Mouse (Mus musculus) kidney, postnatal 0 days (tissue): ENCODE measurements at regions not wholly inside any gene's neighbourhood (a gene's known extent, or its start where the extent isn't known, plus 50 kb on each side); places are given as distances from the start of the nearest gene placed in this dataset.
A peak's percentile ranks its signal among the peaks of the same experiment; 100 is the strongest.

ENCODE experiments used
- ATAC-seq: fragments of 200-750 bp; cut with Nextera tagmentation; replicated peaks from 2 replicates; pipeline ENCODE4 v1.8.0; 2017; ENCODE audit warnings: low read depth, moderate number of reproducible peaks, moderate TSS enrichment, moderate library complexity; ENCODE audit not compliant: low FRiP score
- DNase-seq: peaks from one replicate; pipeline ENCODE4 v3.0.0-alpha.2; 2016; ENCODE audit warnings: low spot score
- H3K27ac ChIP-seq: fragments of 300-500 bp; sonication (generic); 2 replicates; pipeline ENCODE4 v1.5.1; 2014; ENCODE audit warnings: mild to moderate bottlenecking
- H3K27me3 ChIP-seq: fragments of 300-500 bp; sonication (generic); 2 replicates; pipeline ENCODE4 v1.6.1; 2014; ENCODE audit warnings: low read length, mixed read lengths; ENCODE audit not compliant: insufficient read depth
- H3K36me3 ChIP-seq: fragments of 300-500 bp; sonication (generic); 2 replicates; pipeline ENCODE4 v1.6.1; 2014; ENCODE audit warnings: low read length, mixed read lengths; ENCODE audit not compliant: insufficient read depth
- H3K4me1 ChIP-seq: fragments of 300-500 bp; sonication (generic); replicated peaks from 2 replicates; pipeline ENCODE4 v1.6.1; 2014; ENCODE audit warnings: antibody characterized with exemption, low read length, mixed read lengths; ENCODE audit not compliant: insufficient read depth
- H3K4me2 ChIP-seq: fragments of 300-500 bp; sonication (generic); 2 replicates; pipeline ENCODE4 v1.6.1; 2014; ENCODE audit warnings: mild to moderate bottlenecking, low read length, moderate library complexity, mixed read lengths
- H3K4me3 ChIP-seq: fragments of 300-500 bp; sonication (generic); replicated peaks from 2 replicates; pipeline ENCODE4 v1.5.1; 2014; ENCODE audit warnings: low read depth, low read length
- H3K9ac ChIP-seq: fragments of 300-500 bp; sonication (generic); 2 replicates; pipeline ENCODE4 v1.6.1; 2014; ENCODE audit warnings: low read depth, low read length
- H3K9me3 ChIP-seq: fragments of 300-500 bp; sonication (generic); replicated peaks from 2 replicates; pipeline ENCODE4 v1.6.1; 2016; ENCODE audit warnings: low read length, inconsistent platforms, mixed read lengths
- CTCF ChIP-seq: IDR thresholded peaks from 2 replicates; pipeline ENCODE4 v1.5.1; 2016; ENCODE audit warnings: antibody characterized with exemption, low read depth, mild to moderate bottlenecking, moderate library complexity
- WGBS: fragments of 180-500 bp; shearing (Covaris S2); extraction: QIAGEN DNeasy Blood & Tissue Kit; methylation state at CpG from one replicate; pipeline ENCODE4 v1.1.7; 2014; 5-methylcytosine and 5-hydroxymethylcytosine counted together

DNA sequence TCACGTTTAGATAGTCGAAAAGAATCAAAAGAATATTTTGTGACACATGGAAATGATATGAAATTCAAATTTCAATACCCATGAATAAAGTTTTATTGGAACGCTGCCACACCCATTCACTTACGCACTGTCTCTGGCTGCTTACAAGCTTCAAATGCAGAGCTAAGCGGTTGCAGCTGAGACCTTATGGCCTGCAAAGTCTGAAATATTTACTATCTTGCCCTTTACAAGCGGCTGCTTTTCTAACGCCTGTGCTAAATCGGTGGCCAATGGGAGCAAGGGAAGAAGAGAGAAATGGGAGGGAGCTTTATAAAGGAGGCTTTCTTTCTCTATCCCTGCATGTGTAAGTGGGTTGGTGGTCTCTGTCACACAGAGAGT, 97.9 kb downstream of the Dkk1 start:
- Histone ChIP-seq H3K4me2 (no peak overlapping the region), H3K27ac (no peak overlapping the region), H3K9me3 (no peaks in the 10 kb centered on the region), H3K4me3 (no peak overlapping the region), H3K9ac (no peak overlapping the region), H3K27me3 (no peaks in the 10 kb centered on the region), H3K4me1 (peaks cover 4% of the 10 kb centered on the region; the same call in 1 of the 2 replicates), H3K36me3 (no peaks in the 10 kb centered on the region)
- no peak for TF ChIP-seq CTCF
- 58% methylated on average over 8 of the region's 8 CpGs for WGBS
- DNase-seq, result peak; percentile 55
- no peak for ATAC-seq

DNA sequence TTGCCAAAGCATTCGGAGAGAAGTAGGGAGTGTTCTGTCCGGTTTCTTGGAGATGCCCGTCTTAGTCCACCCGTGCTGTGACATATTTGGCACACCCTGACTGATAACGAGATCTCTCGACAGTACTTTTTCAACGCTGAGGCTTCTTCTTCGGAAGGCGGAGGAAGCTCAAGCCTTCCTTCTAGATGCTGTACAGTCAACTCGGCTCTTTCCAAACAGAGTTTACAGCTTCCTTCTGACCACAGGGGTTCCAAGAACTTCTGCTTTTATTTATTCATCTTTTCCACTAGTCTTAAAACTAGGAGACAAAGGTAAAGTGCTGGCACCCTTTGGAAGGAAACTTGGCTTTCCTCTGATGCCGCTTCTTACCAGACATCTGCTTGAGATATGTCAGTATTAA, 96.8 kb downstream of the Dkk1 start:
- H3K27ac ChIP-seq, result no peak overlapping the region
- no peak for TF ChIP-seq CTCF
- H3K4me2 ChIP-seq, result no peak overlapping the region
- no peaks in the 10 kb centered on the region for H3K27me3 ChIP-seq
- 88% methylated on average over 11 of the region's 11 CpGs for WGBS
- H3K36me3 ChIP-seq, result no peaks in the 10 kb centered on the region
- no peak overlapping the region for H3K4me3 ChIP-seq
- DNase-seq (no peak), ATAC-seq (no peak)
- H3K4me1 ChIP-seq, result no peaks in the 10 kb centered on the region
- no peak overlapping the region for H3K9ac ChIP-seq
- H3K9me3 ChIP-seq, result no peaks in the 10 kb centered on the region

DNA sequence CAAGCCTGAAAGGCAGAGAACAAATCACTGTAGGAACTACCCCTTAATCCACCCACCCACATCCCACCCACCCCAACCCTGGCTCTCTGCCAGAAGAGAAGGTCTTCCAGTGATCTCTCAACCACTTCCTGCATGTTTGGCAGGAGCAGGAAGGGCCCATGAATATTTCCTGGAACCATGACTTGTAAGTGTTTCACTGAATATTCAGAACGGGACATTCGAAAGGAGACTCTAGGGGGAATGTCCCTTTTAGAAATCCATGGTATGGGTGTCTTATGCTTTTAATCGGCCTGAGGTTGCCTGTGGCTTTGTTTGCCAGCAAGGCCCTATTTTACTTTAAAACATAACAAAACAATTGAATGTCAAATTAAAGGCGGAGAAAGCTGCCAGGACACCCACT, 66.0 kb downstream of the Dkk1 start:
- no peaks in the 10 kb centered on the region for H3K36me3 ChIP-seq
- H3K9me3 ChIP-seq, result no peaks in the 10 kb centered on the region
- H3K27ac ChIP-seq, result no peak overlapping the region
- H3K4me3 ChIP-seq, result no peak overlapping the region
- DNase-seq (peak; percentile 22), ATAC-seq (no peak)
- 46% methylated on average over 4 of the region's 4 CpGs for WGBS
- H3K4me1 ChIP-seq, result no peaks in the 10 kb centered on the region
- no peak for TF ChIP-seq CTCF
- no peaks in the 10 kb centered on the region for H3K27me3 ChIP-seq
- no peak overlapping the region for H3K4me2 ChIP-seq
- H3K9ac ChIP-seq, result no peak overlapping the region

DNA sequence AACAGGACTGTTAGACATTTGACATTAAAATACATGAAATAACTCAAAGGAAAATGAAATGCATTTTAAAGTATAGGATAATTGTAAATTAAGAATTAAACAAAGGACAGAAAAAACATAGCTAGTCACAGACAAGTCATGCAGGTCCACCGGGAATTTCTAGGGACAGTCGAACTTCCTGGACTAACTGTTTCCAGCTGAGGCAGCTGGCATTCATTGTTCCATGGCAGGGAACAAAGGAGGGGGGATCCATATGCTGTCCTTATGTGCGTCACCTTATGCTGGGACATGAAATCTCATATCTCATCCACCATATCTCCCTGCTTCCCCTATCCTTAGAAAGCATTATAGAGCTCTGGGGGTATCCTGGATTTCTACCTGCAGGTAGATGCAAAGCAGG, 59.7 kb downstream of the Dkk1 start:
- Histone ChIP-seq H3K27me3 (no peaks in the 10 kb centered on the region), H3K9ac (no peak overlapping the region), H3K4me3 (no peak overlapping the region), H3K36me3 (no peaks in the 10 kb centered on the region), H3K9me3 (no peaks in the 10 kb centered on the region), H3K27ac (no peak overlapping the region), H3K4me1 (no peaks in the 10 kb centered on the region), H3K4me2 (no peak overlapping the region)
- 55% methylated on average over 3 of the region's 3 CpGs for WGBS
- DNase-seq (no peak), ATAC-seq (no peak)
- TF ChIP-seq CTCF, result no peak

DNA sequence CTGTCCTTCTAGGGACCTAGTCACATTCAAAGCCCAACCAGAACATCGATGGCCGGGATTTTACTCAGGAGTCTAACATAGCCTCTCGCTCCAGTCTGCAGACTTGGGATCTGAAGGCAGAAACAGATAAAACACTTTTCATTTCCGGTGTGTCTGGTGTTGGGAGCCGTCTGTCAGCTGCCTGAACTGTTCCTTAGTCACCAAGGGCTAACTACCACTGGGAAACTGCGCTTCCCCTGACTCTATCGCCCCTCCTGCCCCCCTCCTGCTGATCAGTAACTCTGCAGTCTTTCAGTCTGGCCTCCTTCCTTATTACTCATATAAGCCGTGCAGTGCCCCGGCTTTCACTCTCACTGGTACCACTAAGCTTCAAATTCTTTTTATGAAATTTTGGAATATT, 58.5 kb downstream of the Dkk1 start:
- Histone ChIP-seq H3K9ac (no peak overlapping the region), H3K4me1 (no peaks in the 10 kb centered on the region), H3K27ac (no peak overlapping the region), H3K9me3 (no peaks in the 10 kb centered on the region), H3K27me3 (no peaks in the 10 kb centered on the region), H3K4me2 (no peak overlapping the region), H3K4me3 (no peak overlapping the region), H3K36me3 (no peaks in the 10 kb centered on the region)
- TF ChIP-seq CTCF, result no peak
- ATAC-seq (no peak), DNase-seq (no peak)
- WGBS, result 49% methylated on average over 9 of the region's 9 CpGs
